Mouse (Mus musculus) A20 (cell line): ENCODE results near the gene Nf1.
A peak's percentile ranks its signal among the peaks of the same experiment; 100 is the strongest.
"Not testable (repeated sequence)": the region's sequence is repeated elsewhere in the genome, so short reads cannot be mapped to it uniquely, and the experiment has no call there.

Source experiments
- DNase-seq: peaks from one replicate; pipeline ENCODE4 v3.0.0-alpha.2; 2011; ENCODE audit warnings: low read depth, low spot score

The Nf1 gene

GRCm38 (mm10) chr11:79339234-79339807, at the start of gene Nf1:
TSS of gene Nf1 (plus strand) at chr11:79339693.
- DNase-seq: peak; percentile 95

GRCm38 (mm10) chr11:79290473-79290872, 49.0 kb upstream of the Nf1 start:
- DNase-seq: no peak

GRCm38 (mm10) chr11:79291651-79292050, 47.8 kb upstream of the Nf1 start:
- no peak for DNase-seq

- DNase-seq: peak; percentile 53
Observed at GRCm38 (mm10) chr11:79292130-79292529, 47.4 kb upstream of the Nf1 start.

- DNase-seq: peak; percentile 61
Observed at GRCm38 (mm10) chr11:79293025-79293424, 46.5 kb upstream of the Nf1 start.

GRCm38 (mm10) chr11:79293971-79294370, 45.5 kb upstream of the Nf1 start:
- no peak for DNase-seq

- DNase-seq: peak; percentile 69
Observed at GRCm38 (mm10) chr11:79296167-79296566, 43.3 kb upstream of the Nf1 start.

- peak; percentile 76 for DNase-seq
Observed at GRCm38 (mm10) chr11:79296856-79297491, 42.5 kb upstream of the Nf1 start, which contains the start of gene Gm9964. TSS of gene Gm9964 (minus strand) at chr11:79296906.

- DNase-seq: no peak
Observed at GRCm38 (mm10) chr11:79299719-79300431, 39.6 kb upstream of the Nf1 start.

GRCm38 (mm10) chr11:79303109-79303508, 36.4 kb upstream of the Nf1 start:
- DNase-seq: no peak

- DNase-seq: not testable (repeated sequence)
Observed at GRCm38 (mm10) chr11:79304245-79304644, 35.2 kb upstream of the Nf1 start.

GRCm38 (mm10) chr11:79305697-79306340, 33.7 kb upstream of the Nf1 start:
- DNase-seq: no peak

- no peak for DNase-seq
Observed at GRCm38 (mm10) chr11:79306510-79306909, 33.0 kb upstream of the Nf1 start.

GRCm38 (mm10) chr11:79306996-79307395, 32.5 kb upstream of the Nf1 start:
- no peak for DNase-seq

- peak; percentile 62 for DNase-seq
Observed at GRCm38 (mm10) chr11:79307560-79308200, 31.8 kb upstream of the Nf1 start.

- DNase-seq: peak; percentile 77
Observed at GRCm38 (mm10) chr11:79310467-79310866, 29.0 kb upstream of the Nf1 start.

- no peak for DNase-seq
Observed at GRCm38 (mm10) chr11:79316807-79317345, 22.6 kb upstream of the Nf1 start.

- no peak for DNase-seq
Observed at GRCm38 (mm10) chr11:79319807-79320206, 19.7 kb upstream of the Nf1 start.

- no peak for DNase-seq
Observed at GRCm38 (mm10) chr11:79323985-79324685, 15.4 kb upstream of the Nf1 start.

- no peak for DNase-seq
Observed at GRCm38 (mm10) chr11:79325663-79326062, 13.8 kb upstream of the Nf1 start.

- no peak for DNase-seq
Observed at GRCm38 (mm10) chr11:79327106-79327505, 12.4 kb upstream of the Nf1 start.
